Mouse (Mus musculus) urinary bladder, postnatal 36 days (tissue): ENCODE data around the gene Ahsg.
"Not testable (repeated sequence)": the region's sequence is repeated elsewhere in the genome, so short reads cannot be mapped to it uniquely, and the experiment has no call there.

Experiments used
- DNase-seq, 2 experiments: peaks; one replicate each; pipeline ENCODE4 v3.0.0; 2022; ENCODE audit warnings: low spot score in 2 of 2, mixed read lengths in 1 of 2

Gene Ahsg

DNA sequence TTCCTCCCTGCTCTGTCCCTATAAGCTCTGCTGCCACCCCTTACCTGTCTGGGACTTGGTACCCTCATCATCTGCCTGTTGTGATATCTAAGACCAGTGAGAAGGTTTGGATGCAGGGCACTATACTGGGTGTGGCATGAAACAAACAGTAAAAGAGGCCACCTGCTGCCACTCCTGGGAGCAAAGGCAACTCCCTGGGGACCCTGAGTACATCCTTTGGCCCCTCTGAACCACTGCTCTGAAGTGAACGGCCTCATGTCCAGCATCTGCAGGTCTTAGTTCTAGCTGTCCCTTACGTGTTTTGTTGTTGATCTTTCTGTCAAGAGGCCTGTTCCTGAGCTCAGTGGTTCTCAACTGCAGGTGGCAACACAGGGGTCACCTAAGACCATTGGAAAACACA is 47.5 kb downstream of the Ahsg start:
- DNase-seq = no peak

GRCm38 (mm10) chr16:22939120-22939695 is 48.1 kb downstream of the Ahsg start:
- no peak for DNase-seq

DNA sequence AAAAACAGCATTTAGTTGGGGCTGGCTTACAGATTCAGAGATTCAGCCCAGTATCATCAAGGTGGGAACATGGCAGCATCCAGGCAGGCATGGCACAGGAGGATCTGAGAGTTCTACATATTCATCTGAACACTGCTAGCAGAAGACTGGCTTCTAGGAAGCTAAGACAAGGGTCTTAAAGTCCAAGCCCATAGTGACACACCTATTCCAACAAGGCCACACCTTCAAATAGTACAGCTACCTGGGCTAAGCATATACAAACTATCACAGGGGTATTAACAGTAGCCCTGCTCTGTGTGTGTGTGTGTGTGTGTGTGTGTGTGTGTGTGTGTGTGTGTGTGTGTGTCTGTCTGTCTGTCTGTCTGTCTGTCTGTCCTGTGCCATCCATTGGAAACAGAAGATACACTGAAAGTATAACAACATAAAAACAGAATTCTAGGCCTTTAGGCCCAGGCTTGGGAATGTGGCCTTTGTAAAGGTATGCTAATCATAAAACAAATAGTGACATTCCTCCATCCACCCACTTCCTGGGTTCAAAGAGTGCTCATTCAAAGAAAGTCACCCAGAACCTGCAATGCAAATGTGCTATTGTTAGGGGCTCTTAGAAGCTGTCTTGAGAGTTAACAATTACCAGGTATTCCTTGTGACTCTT is 50.9 kb downstream of the Ahsg start:
- DNase-seq = not testable (repeated sequence)

DNA sequence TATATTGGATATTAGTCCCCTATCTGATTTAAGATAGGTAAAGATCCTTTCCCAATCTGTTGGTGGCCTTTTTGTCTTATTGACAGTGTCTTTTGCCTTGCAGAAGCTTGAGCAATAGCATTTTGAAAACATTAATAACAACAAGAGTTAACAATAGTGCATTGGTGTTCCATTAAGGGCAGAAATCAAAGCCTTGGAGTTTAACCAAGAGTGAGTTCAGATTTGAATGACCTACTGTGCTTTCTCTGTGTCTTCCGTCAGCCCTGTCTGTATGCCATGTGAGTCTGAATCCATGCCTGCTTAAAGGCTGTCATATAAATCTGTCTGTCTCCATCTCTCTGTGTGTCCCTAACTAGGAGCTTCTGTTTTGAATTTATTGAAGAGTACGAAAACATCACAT is 56.3 kb downstream of the Ahsg start:
- DNase-seq = no peak
